ENCODE assay signal across 1 mouse cellular context in genomic region chr7:45689099-45689498, GRCm38 (mm10).
TF ChIP-seq lines count a peak whose summit lies in the region.

No protein-coding gene starts in this region.

TF ChIP-seq in CH12.LX, 34 proteins besides CTCF, POLR2A, EP300 and RAD21:
- TF ChIP-seq BHLHE40 (IDR thresholded peaks at IDR 0.05; ENCODE audit: low read depth, low read length) (0 out of 2 replicates have a peak, but pooled peaks have one; percentile 8), ZNF384 (IDR thresholded peaks at IDR 0.05; ENCODE audit: low read depth, low read length) (no peak)
